Mouse (Mus musculus) MEL (cell line): Measurements from ENCODE around the gene 2410004P03Rik. TPM values are rescaled to one million over a fixed set of nuclear protein-coding genes. Genes with fewer than 3 reads are reported as not detected.

Experiments used
- DNase-seq: peaks from one replicate; pipeline ENCODE4 v3.0.0; 2011; ENCODE audit warnings: low read depth, low spot score
- H3K27ac ChIP-seq: 2 replicates; pipeline ENCODE4 v1.5.1; 2012; ENCODE audit warnings: low read depth, mild to moderate bottlenecking, control low read depth, low read length, moderate library complexity; ENCODE audit not compliant: control insufficient read depth
- H3K27me3 ChIP-seq, 2 experiments: fragments of 150-350 bp in 1 of 2; sonication (generic) in 1 of 2; 2 replicates each; pipeline ENCODE4 v1.6.1; 2012; ENCODE audit warnings: low read length in 2 of 2, mild to moderate bottlenecking in 2 of 2, improper control_type of control experiment in 1 of 2, moderate library complexity in 1 of 2; ENCODE audit not compliant: insufficient read depth in 2 of 2, control insufficient read depth in 1 of 2
- H3K36me3 ChIP-seq, 2 experiments: 2 replicates each; pipeline ENCODE4 v1.6.1; 2012 to 2014; ENCODE audit warnings: low read length in 2 of 2, improper control_type of control experiment in 1 of 2, inconsistent platforms in 1 of 2, mild to moderate bottlenecking in 1 of 2; ENCODE audit not compliant: insufficient read depth in 2 of 2, control insufficient read depth in 1 of 2
- H3K4me1 ChIP-seq, 2 experiments: fragments of 150-350 bp in 1 of 2; sonication (generic) in 1 of 2; 2 replicates each; pipeline ENCODE4 v1.6.1; 2012; ENCODE audit warnings: low read length in 2 of 2, improper control_type of control experiment in 1 of 2, mild to moderate bottlenecking in 1 of 2; ENCODE audit not compliant: insufficient read depth in 2 of 2, control insufficient read depth in 1 of 2
- H3K4me3 ChIP-seq, 2 experiments: fragments of 150-350 bp in 1 of 2; sonication (generic) in 1 of 2; 2 replicates each; pipeline ENCODE4 v1.5.1; 2012; ENCODE audit warnings: low read depth in 2 of 2, low read length in 2 of 2, mild to moderate bottlenecking in 2 of 2, moderate library complexity in 2 of 2, control low read depth in 1 of 2, improper control_type of control experiment in 1 of 2; ENCODE audit not compliant: control insufficient read depth in 1 of 2, insufficient read depth in 1 of 2
- H3K79me2 ChIP-seq: 2 replicates; pipeline ENCODE4 v1.6.1; 2012; ENCODE audit warnings: mild to moderate bottlenecking, low read length, moderate library complexity; ENCODE audit not compliant: control insufficient read depth, poor library complexity, insufficient read depth
- H3K9ac ChIP-seq: 2 replicates; pipeline ENCODE4 v1.6.1; 2012; ENCODE audit warnings: low read depth, mild to moderate bottlenecking, control low read depth, low read length, moderate library complexity; ENCODE audit not compliant: control insufficient read depth, poor library complexity, severe bottlenecking
- H3K9me3 ChIP-seq: fragments of 150-350 bp; sonication (generic); replicated peaks from 2 replicates; pipeline ENCODE4 v1.6.1; 2012; ENCODE audit warnings: mild to moderate bottlenecking, low read length, improper control_type of control experiment, moderate library complexity; ENCODE audit not compliant: insufficient read depth
- CHD1 ChIP-seq: IDR thresholded peaks from 2 replicates; pipeline ENCODE4 v1.6.1; 2012; ENCODE audit warnings: low read depth, mild to moderate bottlenecking, inconsistent platforms, low read length, improper control_type of control experiment
- CTCF ChIP-seq, 3 experiments: IDR thresholded peaks in 2 of 3; conservative IDR thresholded peaks in 1 of 3; 2 replicates each; pipeline ENCODE4 v1.5.1; 2011 to 2012; ENCODE audit warnings: low read length in 3 of 3, low read depth in 2 of 3, mild to moderate bottlenecking in 2 of 3, improper control_type of control experiment in 1 of 3, inconsistent platforms in 1 of 3, mixed read lengths in 1 of 3, moderate library complexity in 1 of 3; ENCODE audit not compliant: control insufficient read depth in 1 of 3, insufficient read depth in 1 of 3, poor library complexity in 1 of 3, severe bottlenecking in 1 of 3
- EP300 ChIP-seq, 2 experiments: IDR thresholded peaks; 2 replicates each; pipeline ENCODE4 v1.6.1; 2011; ENCODE audit warnings: improper control_type of control experiment in 2 of 2, low read length in 2 of 2, low read depth in 1 of 2, mild to moderate bottlenecking in 1 of 2
- HCFC1 ChIP-seq: IDR thresholded peaks from 2 replicates; pipeline ENCODE4 v1.6.1; 2012; ENCODE audit warnings: low read depth, mild to moderate bottlenecking, inconsistent platforms, low read length, improper control_type of control experiment, moderate library complexity
- JUND ChIP-seq: IDR thresholded peaks from 2 replicates; pipeline ENCODE4 v1.6.1; 2011; ENCODE audit warnings: low read depth, mild to moderate bottlenecking, improper control_type of control experiment, low read length
- MAZ ChIP-seq: IDR thresholded peaks from 2 replicates; pipeline ENCODE4 v1.6.1; 2012; ENCODE audit warnings: low read depth, mild to moderate bottlenecking, inconsistent platforms, low read length, improper control_type of control experiment
- MYB ChIP-seq: IDR thresholded peaks from 2 replicates; pipeline ENCODE4 v1.6.1; 2011; ENCODE audit warnings: mild to moderate bottlenecking, low read depth, low read length, improper control_type of control experiment
- NELFE ChIP-seq: IDR thresholded peaks from 2 replicates; pipeline ENCODE4 v1.6.1; 2011; ENCODE audit warnings: low read depth, low read length, improper control_type of control experiment
- RAD21 ChIP-seq: IDR thresholded peaks from 2 replicates; pipeline ENCODE4 v1.6.1; 2011; ENCODE audit warnings: mild to moderate bottlenecking, low read depth, low read length, improper control_type of control experiment
- SIN3A ChIP-seq: IDR thresholded peaks from 2 replicates; pipeline ENCODE4 v1.6.1; 2012; ENCODE audit warnings: low read length, improper control_type of control experiment, inconsistent platforms
- SMC3 ChIP-seq: IDR thresholded peaks from 2 replicates; pipeline ENCODE4 v1.6.1; 2011; ENCODE audit warnings: low read depth, low read length, improper control_type of control experiment
- TBP ChIP-seq: IDR thresholded peaks from 2 replicates; pipeline ENCODE4 v1.8.0; 2011; ENCODE audit warnings: low read depth, low read length, improper control_type of control experiment
- TCF12 ChIP-seq: IDR thresholded peaks from 2 replicates; pipeline ENCODE4 v1.6.1; 2014; ENCODE audit warnings: low read depth, mild to moderate bottlenecking, inconsistent platforms, low read length, improper control_type of control experiment, moderate library complexity
- UBTF ChIP-seq: IDR thresholded peaks from 2 replicates; pipeline ENCODE4 v1.6.1; 2012; ENCODE audit warnings: low read depth, mild to moderate bottlenecking, inconsistent platforms, low read length, improper control_type of control experiment, moderate library complexity, borderline replicate concordance; ENCODE audit not compliant: insufficient read depth
- polyA plus RNA-seq, 2 experiments: library from polyadenylated mRNA; stranded (reverse) in 1 of 2; unstranded in 1 of 2; fragments of >175 nt in 1 of 2; fragments of >200 nt in 1 of 2; gene quantifications; 2 replicates each; pipeline versions ENCODE4 v1.2.1 to v1.2.4; 2012; ENCODE audit warnings: low replicate concordance in 2 of 2, low read depth in 1 of 2; ENCODE audit not compliant: insufficient read length in 2 of 2, insufficient read depth in 1 of 2, missing spikeins in 1 of 2
- total RNA-seq: library from RNA; depleted of rRNA; stranded (reverse); fragments of 300-350 nt; gene quantifications from 2 replicates; pipeline ENCODE4 v1.2.3, GENCODE M21; 2012; rRNA removed

2410004P03Rik gene
- total and polyA plus RNA-seq, 3 experiments = 0.03 TPM; not detected in 2

DNA sequence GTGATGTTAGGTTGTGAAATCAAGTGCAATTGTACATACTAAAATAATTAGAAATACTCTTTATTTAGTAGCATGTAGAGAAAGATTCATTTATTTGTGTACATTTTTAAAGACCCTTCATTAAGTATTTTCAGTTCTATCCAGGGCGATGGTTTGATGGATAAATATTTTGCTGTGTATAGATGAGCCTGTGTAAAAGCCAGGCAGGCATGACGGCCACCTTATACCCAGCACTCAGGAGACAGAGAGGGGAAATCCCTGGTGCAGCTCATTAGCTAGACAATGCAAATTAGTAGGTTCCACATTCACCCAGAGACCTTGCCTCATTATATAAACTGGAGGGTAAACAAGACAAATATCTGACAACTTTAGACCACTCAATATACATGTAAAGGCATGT, 48.2 kb downstream of the 2410004P03Rik start:
- Histone ChIP-seq H3K27me3 (no peaks in the 10 kb centered on the region), H3K4me3 (no peak overlapping the region), H3K9me3 (no peaks in the 10 kb centered on the region), H3K27ac (no peak overlapping the region), H3K9ac (no peak overlapping the region), H3K4me1 (no peaks in the 10 kb centered on the region), H3K79me2 (no peaks in the 10 kb centered on the region), H3K36me3 (peaks cover 0 to 56% of the 10 kb centered on the region in 2 experiments; a peak in 2 of 4 replicates)
- DNase-seq = no peak
- TF ChIP-seq NELFE (no peak), TCF12 (no peak), JUND (no peak), HCFC1 (no peak), SIN3A (no peak), EP300 (IDR thresholded peaks at IDR 0.05; ENCODE audit: low read depth in 1 of 2, low read length in 2 of 2) (no peak), MYB (no peak), CHD1 (no peak)

DNA sequence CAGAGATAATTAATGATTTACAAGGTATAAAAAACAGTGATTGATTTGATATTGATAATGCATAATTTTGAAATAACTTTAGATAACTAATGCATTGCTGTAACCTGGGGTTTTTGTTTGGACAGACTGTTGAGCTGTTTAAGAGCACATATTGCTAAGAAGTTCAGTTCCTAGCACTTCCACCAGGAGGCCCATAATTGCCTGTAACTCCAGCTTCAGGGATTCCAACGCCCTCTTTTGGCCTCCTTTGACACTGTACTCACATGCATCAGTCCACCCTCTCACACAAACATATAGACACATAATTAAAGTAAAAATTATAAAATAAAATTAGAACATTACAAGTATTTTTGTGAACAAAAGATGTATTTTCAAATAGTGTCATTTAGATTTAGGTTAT, 52.7 kb downstream of the 2410004P03Rik start:
- H3K9me3 ChIP-seq = no peaks in the 10 kb centered on the region
- no peak overlapping the region for H3K9ac ChIP-seq
- H3K4me3 ChIP-seq = no peak overlapping the region
- no peaks in the 10 kb centered on the region for H3K79me2 ChIP-seq
- no peak for TF ChIP-seq TBP
- peak; percentile 31 to 88 (median 47); a peak in 5 of 6 replicates for TF ChIP-seq CTCF (IDR thresholded peaks at IDR 0.05 in 2 of 3, conservative IDR thresholded peaks at IDR 0.05 in 1 of 3; ENCODE audit: control insufficient read depth in 1 of 3, insufficient read depth in 1 of 3, low read depth in 2 of 3, low read length in 3 of 3, poor library complexity in 1 of 3, severe bottlenecking in 1 of 3)
- no peak for TF ChIP-seq MAZ
- TF ChIP-seq RAD21 = peak; percentile 13
- no peak for TF ChIP-seq UBTF
- TF ChIP-seq SMC3 = peak; percentile 51
- H3K27me3 ChIP-seq = no peaks in the 10 kb centered on the region
- no peak overlapping the region for H3K27ac ChIP-seq
- peak; percentile 67 for DNase-seq
- 0 out of 4 replicates have a peak, but pooled peaks cover 0 to 2% of the 10 kb centered on the region in 2 experiments for H3K4me1 ChIP-seq
- H3K36me3 ChIP-seq = peaks cover 3 to 46% of the 10 kb centered on the region in 2 experiments

Other genes with a start within 250 kb of the 2410004P03Rik start
- gene Greb1, start 210.8 kb downstream of the 2410004P03Rik start, total RNA-seq = not detected in 2 replicates
- gene Greb1, start 210.8 kb downstream of the 2410004P03Rik start, polyA plus RNA-seq = not detected
- 28.5 and 35.4 TPM in 2 replicates for gene E2f6, start 200.8 kb downstream of the 2410004P03Rik start, total RNA-seq
- gene E2f6, start 200.8 kb downstream of the 2410004P03Rik start, polyA plus RNA-seq = 10 to 100 TPM in 1 of 2 experiments, not detected in 1; 67.0 TPM
- gene Rock2, start 116.8 kb downstream of the 2410004P03Rik start, total RNA-seq = 10.9 and 12.2 TPM in 2 replicates
- 10 to 100 TPM; 14.4 to 46.4 TPM for gene Rock2, start 116.8 kb downstream of the 2410004P03Rik start, polyA plus RNA-seq
- 5.2 and 5.7 TPM in 2 replicates for gene Pqlc3, start 11.3 kb downstream of the 2410004P03Rik start, total RNA-seq
- gene Pqlc3, start 11.3 kb downstream of the 2410004P03Rik start, polyA plus RNA-seq = 10 to 100 TPM in 1 of 2 experiments, not detected in 1; 13.1 TPM
- gene Kcnf1, start 165.2 kb upstream of the 2410004P03Rik start, total RNA-seq = not detected in 2 replicates
- not detected for gene Kcnf1, start 165.2 kb upstream of the 2410004P03Rik start, polyA plus RNA-seq